Mouse (Mus musculus): ENCODE measurements around the gene Pten. TPM values are rescaled to one million over a fixed set of nuclear protein-coding genes. Genes with fewer than 3 reads are reported as not detected.

Gene Pten
- total RNA-seq (2021): 100 to 1,000 TPM; 146 to 150 TPM

- peak; percentile 98 for DNase-seq (ENCODE audit: low spot score in 2 of 2)
Measured at GRCm38 (mm10) chr19:32756900-32757725, at the start of gene Pten. TSS of gene Pten (plus strand) at chr19:32757497.

GRCm38 (mm10) chr19:32708996-32709395, 48.3 kb upstream of the Pten start:
- intact Hi-C loops (cut with DNase I): no loop called here
- DNase-seq (ENCODE audit: low spot score in 2 of 2): no peak

More at GRCm38 (mm10) chr19:32756900-32757725, at the start of gene Pten:
- intact Hi-C loops (cut with DNase I): loop anchor here (1.0 to 5.0 kb wide), 6 partner anchors 45 to 560 kb away; no protein-coding TSS in a partner anchor

GRCm38 (mm10) chr19:32710288-32710687, 47.0 kb upstream of the Pten start:
- peak in 1 of 2 experiments; percentile 41 for DNase-seq (ENCODE audit: low spot score in 2 of 2)
- intact Hi-C loops (cut with DNase I): loop anchor here (5.0 kb wide), 1 partner anchor 402 kb away; no protein-coding TSS in a partner anchor

- peak; percentile 91 to 94 for DNase-seq (ENCODE audit: low spot score in 2 of 2)
- intact Hi-C loops (cut with DNase I): loop anchor here (1.0 to 5.0 kb wide), 2 partner anchors 44 to 400 kb away; no protein-coding TSS in a partner anchor
Measured at GRCm38 (mm10) chr19:32711761-32712541, 45.3 kb upstream of the Pten start.

GRCm38 (mm10) chr19:32712588-32713042, 44.7 kb upstream of the Pten start:
- intact Hi-C loops (cut with DNase I): loop anchor here (1.0 to 5.0 kb wide), 2 partner anchors 44 to 400 kb away; no protein-coding TSS in a partner anchor
- DNase-seq (ENCODE audit: low spot score in 2 of 2): peak; percentile 73 to 87

- DNase-seq (ENCODE audit: low spot score in 2 of 2): no peak
- intact Hi-C loops (cut with DNase I): loop anchor here (5.0 kb wide), 1 partner anchor 399 kb away; no protein-coding TSS in a partner anchor
Measured at GRCm38 (mm10) chr19:32713471-32713870, 43.8 kb upstream of the Pten start.

GRCm38 (mm10) chr19:32715201-32715600, 42.1 kb upstream of the Pten start:
- intact Hi-C loops (cut with DNase I): loop anchor here (1.0 kb wide), 2 partner anchors 512 to 651 kb away; no protein-coding TSS in a partner anchor
- peak; percentile 75 to 85 for DNase-seq (ENCODE audit: low spot score in 2 of 2)

- DNase-seq (ENCODE audit: low spot score in 2 of 2): no peak
- intact Hi-C loops (cut with DNase I): loop anchor here (1.0 kb wide), 2 partner anchors 512 to 651 kb away; no protein-coding TSS in a partner anchor
Measured at GRCm38 (mm10) chr19:32715681-32716080, 41.6 kb upstream of the Pten start.

- intact Hi-C loops (cut with DNase I): no loop called here
- no peak for DNase-seq (ENCODE audit: low spot score in 2 of 2)
Measured at GRCm38 (mm10) chr19:32717590-32717989, 39.7 kb upstream of the Pten start.

GRCm38 (mm10) chr19:32720319-32720718, 37.0 kb upstream of the Pten start:
- intact Hi-C loops (cut with DNase I): no loop called here
- DNase-seq (ENCODE audit: low spot score in 2 of 2): no peak

- intact Hi-C loops (cut with DNase I): no loop called here
- no peak for DNase-seq (ENCODE audit: low spot score in 2 of 2)
Measured at GRCm38 (mm10) chr19:32723817-32724216, 33.5 kb upstream of the Pten start.

GRCm38 (mm10) chr19:32726451-32727325, 30.6 kb upstream of the Pten start:
- no peak for DNase-seq (ENCODE audit: low spot score in 2 of 2)
- intact Hi-C loops (cut with DNase I): no loop called here

- intact Hi-C loops (cut with DNase I): no loop called here
- no peak for DNase-seq (ENCODE audit: low spot score in 2 of 2)
Measured at GRCm38 (mm10) chr19:32729785-32730184, 27.5 kb upstream of the Pten start.

GRCm38 (mm10) chr19:32732922-32733321, 24.4 kb upstream of the Pten start:
- intact Hi-C loops (cut with DNase I): no loop called here
- no peak for DNase-seq (ENCODE audit: low spot score in 2 of 2)

GRCm38 (mm10) chr19:32737844-32738243, 19.5 kb upstream of the Pten start:
- no peak for DNase-seq (ENCODE audit: low spot score in 2 of 2)
- intact Hi-C loops (cut with DNase I): no loop called here

GRCm38 (mm10) chr19:32739686-32740085, 17.6 kb upstream of the Pten start, which contains the start of gene Atad1:
TSS of gene Atad1 (minus strand) at chr19:32739786.
- intact Hi-C loops (cut with DNase I): no loop called here
- DNase-seq (ENCODE audit: low spot score in 2 of 2): no peak

- intact Hi-C loops (cut with DNase I): no loop called here
- no peak for DNase-seq (ENCODE audit: low spot score in 2 of 2)
Measured at GRCm38 (mm10) chr19:32740641-32741345, 16.5 kb upstream of the Pten start.

- intact Hi-C loops (cut with DNase I): loop anchor here (1.0 kb wide), 1 partner anchor 617 kb away; no protein-coding TSS in a partner anchor
- peak; percentile 37 to 70 for DNase-seq (ENCODE audit: low spot score in 2 of 2)
Measured at GRCm38 (mm10) chr19:32749425-32749824, 7.9 kb upstream of the Pten start.

Measured in left cerebral cortex, postnatal 25 days (tissue).